Mouse (Mus musculus) large intestine, adult 2 months (tissue): ENCODE measurements around the gene Guca2b. TPM values are rescaled to one million over a fixed set of nuclear protein-coding genes. Genes with fewer than 3 reads are reported as not detected.

ENCODE experiments used
- DNase-seq: peaks from one replicate; pipeline ENCODE4 v3.0.0-alpha.2; 2012; ENCODE audit warnings: low read depth, low spot score
- WGBS: fragments of 180-500 bp; shearing (Covaris S2); methylation state at CpG from one replicate; pipeline ENCODE4 v1.1.7; 2018; 5-methylcytosine and 5-hydroxymethylcytosine counted together
- polyA plus RNA-seq: library from polyadenylated mRNA; depleted of rRNA; stranded (reverse); fragments of >200 nt; gene quantifications from 2 replicates; pipeline ENCODE4 v1.2.3, GENCODE M21; 2012; rRNA removed

Gene Guca2b
- 722 and 1,616 TPM in 2 replicates for polyA plus RNA-seq

DNA sequence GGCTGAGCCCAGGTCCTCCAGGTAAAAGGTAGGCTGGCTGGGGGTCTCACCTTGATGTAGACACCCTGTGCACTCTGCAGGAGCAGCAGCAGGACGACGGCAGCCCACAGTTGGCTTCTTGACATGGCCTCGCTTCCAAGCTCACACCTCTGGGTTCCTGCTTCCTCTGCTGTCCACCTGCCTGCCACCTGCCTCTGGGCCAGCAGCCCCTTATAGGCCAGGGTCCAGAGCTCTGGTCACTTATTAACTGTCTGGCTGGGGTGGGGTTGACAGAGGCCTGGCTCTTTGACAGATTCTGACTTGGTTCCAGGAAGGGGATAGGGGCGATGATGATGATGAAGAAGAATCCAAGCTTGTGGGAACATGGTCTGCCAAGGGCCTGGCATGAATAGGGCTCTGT lies at the start of gene Guca2b:
Guca2b (minus strand) TSS at position 224 of the 400 bp plus-strand sequence.
- 50% methylated on average over 4 of the region's 4 CpGs for WGBS
- no peak for DNase-seq

DNA sequence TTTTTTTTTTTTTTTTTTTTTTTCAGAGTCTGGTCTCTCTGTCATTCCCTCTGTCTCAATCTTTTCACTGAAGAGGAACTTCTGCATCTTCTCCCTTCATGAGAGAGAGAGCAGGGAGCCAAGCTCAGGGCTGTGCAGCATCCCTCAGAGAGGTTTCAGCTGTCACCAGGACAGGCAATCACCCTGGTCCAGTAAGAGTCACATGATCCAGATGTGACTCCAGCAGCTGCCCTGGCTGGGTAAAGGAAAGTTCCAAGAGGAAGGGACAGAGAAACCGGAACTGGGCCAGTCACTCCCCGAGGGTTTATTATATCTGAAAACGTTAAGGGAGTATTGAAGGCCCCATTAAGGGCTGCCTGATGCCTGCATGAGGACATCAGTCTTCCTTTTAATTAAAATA lies 49.0 kb upstream of the Guca2b start:
- 32% methylated on average over 3 of the region's 3 CpGs for WGBS
- no peak for DNase-seq

DNA sequence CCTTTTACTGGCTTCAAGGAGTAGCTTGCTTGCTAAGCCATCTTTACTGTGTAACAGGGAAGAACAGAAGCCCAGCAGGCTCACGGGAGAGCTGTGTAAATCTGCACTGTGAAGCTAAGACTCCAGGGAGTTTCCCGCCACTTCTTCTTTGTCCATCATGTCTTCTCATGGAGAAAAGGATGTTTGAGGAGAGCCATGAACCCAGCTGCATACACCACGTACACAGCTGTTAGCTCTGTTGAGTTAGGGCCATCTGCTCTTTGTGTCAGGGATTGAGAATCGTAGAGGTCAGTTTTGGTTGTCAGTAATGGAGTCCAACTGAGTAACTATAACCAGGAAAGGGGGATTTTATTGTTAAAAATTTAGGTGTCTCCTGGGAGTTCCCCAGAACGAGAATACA lies 48.6 kb upstream of the Guca2b start:
- WGBS = 62% methylated on average over 5 of the region's 5 CpGs

DNA sequence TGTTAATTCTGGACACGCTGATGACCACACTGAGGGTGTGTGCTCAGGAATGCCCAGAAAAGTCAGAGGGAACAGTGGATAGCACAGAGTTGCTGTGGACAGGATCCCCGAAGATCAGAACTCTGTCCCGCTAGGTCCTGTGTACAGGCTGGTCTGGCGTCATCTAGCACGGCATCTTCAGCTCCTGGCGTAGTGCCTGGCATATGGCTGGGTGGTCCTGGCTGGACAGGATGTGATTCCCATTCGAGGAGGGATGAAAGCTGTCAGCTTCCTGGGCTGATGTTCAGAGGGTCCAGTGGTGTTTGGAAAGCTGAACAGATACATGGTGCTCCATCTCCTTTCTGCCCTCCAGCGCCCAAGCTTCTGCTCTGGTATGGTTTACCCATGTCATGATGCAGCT lies 45.2 kb upstream of the Guca2b start:
- 73% methylated on average over 8 of the region's 8 CpGs for WGBS
- no peak for DNase-seq

More for the DNA sequence above, 48.6 kb upstream of the Guca2b start:
- no peak for DNase-seq

DNA sequence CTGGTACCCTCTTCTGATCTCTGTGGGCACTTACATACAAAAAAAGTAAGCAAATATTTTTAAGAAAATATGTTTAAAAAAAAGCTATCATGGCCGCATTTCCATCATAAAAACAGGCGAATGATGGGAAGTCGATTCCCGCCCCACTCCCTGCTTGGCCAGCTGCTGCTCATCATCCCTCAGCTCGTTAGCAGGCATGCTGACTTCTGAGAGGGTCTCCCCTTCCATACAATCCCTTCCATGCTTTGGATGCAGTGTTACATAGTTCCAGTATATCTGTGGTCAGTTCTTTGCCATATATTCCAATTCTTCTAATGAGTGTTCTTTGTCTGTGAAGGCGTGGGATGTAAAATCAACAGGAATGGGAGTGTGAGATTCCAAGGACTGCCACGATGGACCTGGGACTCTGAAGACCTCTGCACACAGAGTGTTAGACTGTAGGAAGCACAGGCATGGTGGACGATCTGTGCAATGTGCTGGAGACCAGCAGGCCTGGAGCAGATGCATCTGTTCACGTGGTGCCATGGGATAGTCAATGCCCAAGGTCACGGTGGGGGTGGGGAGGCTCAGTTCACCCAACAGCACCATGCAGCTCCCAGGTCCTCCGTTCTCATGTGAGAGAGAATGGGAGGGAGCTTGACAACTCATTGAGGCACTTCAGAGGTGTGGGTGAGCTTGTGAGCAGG lies 42.7 kb upstream of the Guca2b start:
- 83% methylated on average over 11 of the region's 11 CpGs for WGBS
- DNase-seq = no peak

DNA sequence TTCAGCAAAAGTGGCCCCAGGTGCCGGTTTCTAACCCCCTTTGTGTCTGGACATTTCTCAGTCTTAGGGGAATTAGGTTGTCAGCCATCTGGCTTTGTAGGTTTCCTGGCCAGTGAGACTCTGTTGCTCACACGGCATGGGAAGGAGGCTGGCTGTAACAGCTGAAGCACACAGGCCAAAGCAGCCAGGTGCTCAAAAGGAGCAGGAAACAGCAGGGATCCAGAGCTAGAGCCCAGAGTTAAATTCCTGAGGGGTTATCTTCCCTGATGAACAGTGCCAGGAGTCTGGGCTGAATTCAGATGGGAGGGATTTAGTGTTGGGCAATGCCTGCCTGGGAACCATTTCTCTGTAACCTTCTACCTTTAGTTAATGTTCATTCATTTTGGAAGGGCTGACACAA lies 39.6 kb upstream of the Guca2b start:
- 62% methylated on average over 2 of the region's 2 CpGs for WGBS
- no peak for DNase-seq

DNA sequence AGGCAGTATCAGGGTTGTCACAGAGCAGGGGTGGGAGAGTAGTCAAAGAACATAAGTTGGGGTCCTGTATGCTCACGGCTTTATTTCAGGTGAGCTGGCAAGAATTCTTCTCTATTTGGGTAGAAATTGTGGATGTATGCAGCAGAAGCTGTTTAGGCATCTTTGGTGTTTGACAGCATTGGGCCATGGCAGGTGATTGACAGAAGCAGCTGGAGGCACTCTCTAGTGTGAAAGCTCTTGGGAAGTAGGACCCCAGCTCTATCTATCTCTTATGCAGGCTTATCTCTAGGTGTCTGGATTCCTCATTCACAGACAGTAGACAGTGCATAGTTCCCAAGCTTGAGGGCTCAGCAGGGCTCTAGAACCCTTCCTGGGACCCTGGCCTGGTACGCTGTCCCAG lies 27.0 kb upstream of the Guca2b start:
- no peak for DNase-seq
- 95% methylated on average over 2 of the region's 2 CpGs for WGBS

DNA sequence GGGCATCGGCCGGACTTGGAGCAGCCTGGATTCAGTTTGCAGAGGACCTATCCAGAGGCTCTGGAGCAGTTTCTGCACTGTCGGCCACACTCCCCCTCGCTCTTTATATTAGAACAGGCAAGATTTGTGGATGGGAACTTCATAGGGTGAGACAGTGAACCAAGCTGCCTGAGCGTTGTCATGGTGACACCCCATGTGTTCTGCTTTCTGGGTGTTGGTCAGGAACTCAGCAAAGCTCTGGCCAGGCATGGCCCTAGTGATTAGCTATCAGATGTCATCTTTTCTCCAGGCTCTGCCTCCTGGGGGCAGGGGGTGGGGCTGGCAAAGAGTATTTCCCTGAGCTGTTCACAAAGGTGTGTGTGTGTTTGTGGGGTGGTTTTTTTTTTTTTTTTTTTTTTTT lies 23.8 kb upstream of the Guca2b start:
- WGBS = 61% methylated on average over 5 of the region's 5 CpGs
- DNase-seq = no peak

DNA sequence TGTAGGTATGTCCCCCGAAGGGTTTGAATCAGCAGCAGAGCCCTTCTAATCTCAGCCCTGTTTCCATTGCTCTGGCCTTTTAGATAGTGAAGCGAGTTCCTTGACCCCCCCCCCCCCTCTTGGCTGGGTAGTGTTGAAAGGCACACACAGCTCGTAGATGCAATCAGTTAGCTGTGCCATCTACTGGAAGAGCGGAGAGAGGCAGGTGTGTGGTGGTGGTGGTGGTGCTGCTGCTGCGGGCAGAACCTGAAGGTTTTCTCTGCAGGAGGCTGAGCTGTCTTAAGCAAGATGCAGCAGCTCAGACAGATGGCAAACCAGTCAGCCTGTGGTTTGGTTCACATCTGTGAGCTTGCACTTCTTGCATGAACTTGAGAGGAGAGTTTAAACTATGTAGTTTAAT lies 13.9 kb upstream of the Guca2b start:
- 28% methylated on average over 5 of the region's 5 CpGs for WGBS
- no peak for DNase-seq

DNA sequence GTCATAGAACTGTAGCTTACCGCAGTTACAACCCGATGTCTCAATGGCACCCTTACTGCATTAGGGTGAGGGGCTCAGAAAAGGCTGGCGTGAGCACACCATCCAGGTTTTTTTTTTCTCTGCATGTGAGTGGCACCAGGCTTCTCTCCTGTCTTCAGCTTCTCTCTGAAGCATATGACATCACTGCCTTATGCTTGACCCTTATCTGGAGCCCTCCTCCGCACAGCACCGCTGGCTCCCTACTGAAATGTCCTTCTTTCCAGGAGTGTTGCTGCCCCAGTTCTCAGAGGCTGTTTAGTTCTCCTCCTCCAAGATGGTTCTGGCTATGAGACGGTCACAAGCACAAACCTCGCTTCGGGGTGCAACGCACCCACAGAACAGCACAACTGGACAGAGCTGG lies 12.4 kb upstream of the Guca2b start:
- DNase-seq = no peak
- 95% methylated on average over 9 of the region's 9 CpGs for WGBS

DNA sequence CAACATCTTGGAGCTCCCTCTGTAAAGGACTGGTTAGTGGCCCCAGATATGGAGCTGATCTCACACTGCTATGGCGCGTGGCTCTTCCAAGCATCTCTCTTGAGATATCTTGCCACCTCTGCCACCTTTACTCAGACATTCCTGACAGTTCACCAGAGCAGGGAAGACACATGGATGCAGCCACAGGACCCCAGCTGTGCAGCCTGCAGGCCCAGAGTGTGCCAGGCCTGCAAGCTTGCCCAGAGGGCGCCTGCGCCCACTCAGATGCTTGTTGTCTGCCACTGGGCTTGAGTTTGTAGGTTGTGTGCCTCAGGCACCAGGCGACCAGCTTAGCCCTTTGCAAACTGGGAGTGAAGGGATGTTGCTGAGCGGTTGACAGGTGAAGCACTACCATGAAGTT lies 12.0 kb upstream of the Guca2b start:
- 88% methylated on average over 6 of the region's 6 CpGs for WGBS
- no peak for DNase-seq

DNA sequence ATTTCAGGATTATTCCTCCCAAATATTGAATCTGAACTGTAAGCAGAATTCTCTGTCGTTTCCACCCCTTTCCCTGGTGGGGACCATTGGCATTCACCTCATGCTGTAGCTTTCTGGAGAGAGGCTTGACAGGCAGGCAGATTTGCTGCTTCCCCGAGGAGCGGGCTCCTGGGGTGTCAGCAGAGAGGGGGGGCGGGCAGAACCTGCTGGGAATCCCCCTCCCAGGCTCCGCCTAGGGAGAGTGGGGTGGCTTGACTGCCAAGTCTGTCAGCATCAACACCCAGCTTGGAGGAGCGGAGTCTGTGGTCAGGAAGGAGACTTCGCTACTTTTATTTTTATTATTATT lies 11.4 kb upstream of the Guca2b start:
- WGBS = 56% methylated on average over 7 of the region's 7 CpGs

DNA sequence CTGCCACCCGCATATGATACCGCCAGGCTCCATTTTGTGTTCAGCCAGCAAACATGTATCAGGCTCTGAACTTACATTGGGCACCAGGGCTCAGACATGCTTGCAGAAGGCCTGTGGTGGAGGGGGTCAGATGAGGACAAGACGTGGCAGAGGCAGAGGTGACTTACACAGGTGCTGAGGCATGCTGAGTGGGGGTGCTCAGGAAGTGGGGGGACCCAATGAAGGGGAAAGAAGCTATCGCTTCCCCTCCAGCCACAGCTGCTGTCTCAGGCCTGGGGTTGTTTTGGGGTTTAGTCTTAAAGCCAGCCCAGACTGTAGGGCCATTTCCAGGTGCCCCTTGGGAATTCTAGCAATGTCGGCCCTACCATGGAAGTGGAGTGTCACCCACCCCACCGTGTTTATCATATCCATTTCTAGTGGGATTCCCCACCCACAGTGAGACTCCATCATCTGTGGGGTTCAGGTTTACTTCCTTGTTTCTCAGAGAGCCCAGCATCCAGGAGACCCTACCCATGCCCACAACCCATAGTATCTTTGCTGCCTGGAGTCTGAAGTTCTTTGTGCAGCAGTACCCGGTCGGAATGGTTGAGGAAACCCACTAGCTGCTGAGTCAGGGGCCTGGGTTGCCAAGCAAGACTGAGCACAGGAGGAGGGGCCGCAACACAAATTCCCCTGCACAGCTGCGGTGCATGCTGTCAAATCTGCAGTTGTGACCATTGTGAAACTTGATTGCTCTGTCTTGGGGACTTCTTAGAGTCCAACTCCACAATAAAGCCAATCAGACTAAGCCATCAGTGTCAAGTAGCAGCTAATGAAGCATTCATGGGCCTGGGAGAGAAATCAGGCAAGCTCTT lies 10.8 kb upstream of the Guca2b start:
- no peak for DNase-seq
- 75% methylated on average over 10 of the region's 10 CpGs for WGBS

More for the DNA sequence above, 11.4 kb upstream of the Guca2b start:
- DNase-seq = no peak

DNA sequence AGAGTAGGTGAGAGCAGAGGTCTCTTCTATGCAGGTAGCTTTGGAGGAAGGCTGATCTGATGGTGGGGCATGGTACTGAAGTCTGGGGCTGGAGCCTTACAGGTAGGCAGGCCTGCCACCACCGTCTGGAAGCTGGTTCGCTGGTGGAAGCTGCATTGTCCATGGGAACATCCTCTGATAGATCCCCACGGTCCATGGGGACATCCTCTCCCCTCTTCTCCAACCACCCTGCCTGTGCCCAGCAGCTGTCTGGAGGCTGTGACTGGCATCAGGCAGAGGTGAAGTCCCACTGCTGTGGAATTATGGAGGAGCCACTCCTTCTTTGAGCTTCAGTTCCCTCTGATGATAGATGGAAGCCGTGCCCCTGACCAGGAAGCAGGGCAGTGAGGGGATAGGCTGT lies 9.8 kb upstream of the Guca2b start:
- no peak for DNase-seq
- 77% methylated on average over 4 of the region's 4 CpGs for WGBS

DNA sequence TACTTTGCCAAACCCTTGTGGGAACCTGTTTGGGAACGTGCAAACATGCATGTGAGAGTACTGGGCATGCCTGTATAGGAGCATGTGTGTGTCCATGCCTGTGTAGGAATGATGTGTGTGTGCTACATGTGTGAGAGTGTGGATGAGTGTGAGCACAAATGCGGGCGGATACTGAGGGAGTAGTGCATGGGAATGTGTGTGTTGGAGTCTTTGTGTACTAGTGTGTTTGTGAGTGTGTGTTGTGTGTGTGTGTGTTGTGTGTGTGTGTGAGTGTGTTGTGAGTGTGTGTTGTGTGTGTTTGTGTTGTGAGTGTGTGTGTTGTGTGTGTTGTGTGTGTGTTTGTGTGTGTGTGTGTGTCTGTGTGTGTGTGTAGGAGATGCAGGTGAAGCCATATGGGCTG lies 9.4 kb upstream of the Guca2b start:
- no peak for DNase-seq
- 88% methylated on average over 3 of the region's 3 CpGs for WGBS

DNA sequence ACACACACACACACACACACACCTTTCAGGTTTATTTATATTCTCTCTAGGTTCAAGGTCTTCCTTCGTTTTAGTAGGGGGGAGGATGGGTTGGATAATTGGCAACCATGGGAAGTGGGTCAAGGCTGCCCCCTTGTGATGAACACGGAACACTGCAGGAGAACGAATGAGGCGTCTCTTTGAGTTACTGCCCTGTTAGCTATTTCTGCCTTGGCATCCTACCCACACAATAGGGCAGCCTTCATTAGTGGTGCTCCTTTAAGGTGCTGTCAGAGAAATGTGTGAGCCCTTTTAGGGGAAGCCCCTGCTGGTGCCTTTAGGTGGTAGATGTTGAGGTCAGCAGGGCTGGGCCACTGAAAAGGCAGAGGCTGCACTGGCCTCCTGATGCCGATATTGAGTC lies 8.7 kb upstream of the Guca2b start:
- WGBS = 24% methylated on average over 5 of the region's 5 CpGs
- peak; percentile 54 for DNase-seq

DNA sequence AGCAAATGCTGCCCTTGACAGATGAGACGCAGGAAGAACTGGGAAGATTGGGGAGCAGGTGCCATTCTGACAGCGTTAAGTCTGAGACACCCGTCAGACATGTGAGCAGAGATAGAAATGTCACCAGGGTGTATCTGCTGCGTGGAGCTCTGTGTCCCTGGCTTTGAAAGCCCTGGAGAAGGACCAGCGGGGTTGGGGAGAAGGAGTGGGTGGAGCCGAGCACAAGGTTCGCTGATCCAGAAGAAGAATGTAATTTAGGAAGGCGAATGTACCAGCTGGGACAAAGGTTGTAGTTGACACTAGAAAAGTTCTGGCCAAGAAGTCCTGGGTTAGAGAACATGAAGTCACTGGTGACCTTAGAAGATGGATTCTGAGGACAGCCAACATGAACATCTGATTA lies 7.4 kb upstream of the Guca2b start:
- 30% methylated on average over 8 of the region's 8 CpGs for WGBS
- no peak for DNase-seq

DNA sequence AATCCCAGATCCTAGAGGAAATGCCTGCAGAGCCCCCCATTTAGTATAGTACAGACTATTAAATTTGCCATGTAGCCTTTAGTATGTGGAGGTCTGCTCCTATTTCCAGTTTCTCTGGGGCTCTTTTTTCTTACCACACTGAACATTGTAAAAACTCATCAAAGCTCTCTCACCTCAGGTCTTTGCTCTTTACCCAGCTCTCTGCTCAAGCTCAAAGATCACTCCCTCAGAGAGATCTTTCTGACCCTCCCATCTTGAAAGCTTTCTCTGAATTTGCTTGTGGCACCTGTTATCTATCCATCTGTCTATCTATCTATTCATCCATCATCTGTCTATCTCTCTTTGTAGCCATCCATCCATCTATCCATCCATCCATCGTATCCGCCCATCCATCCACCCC lies 6.4 kb upstream of the Guca2b start:
- no peak for DNase-seq
- WGBS = 98% methylated on average over 2 of the region's 2 CpGs

DNA sequence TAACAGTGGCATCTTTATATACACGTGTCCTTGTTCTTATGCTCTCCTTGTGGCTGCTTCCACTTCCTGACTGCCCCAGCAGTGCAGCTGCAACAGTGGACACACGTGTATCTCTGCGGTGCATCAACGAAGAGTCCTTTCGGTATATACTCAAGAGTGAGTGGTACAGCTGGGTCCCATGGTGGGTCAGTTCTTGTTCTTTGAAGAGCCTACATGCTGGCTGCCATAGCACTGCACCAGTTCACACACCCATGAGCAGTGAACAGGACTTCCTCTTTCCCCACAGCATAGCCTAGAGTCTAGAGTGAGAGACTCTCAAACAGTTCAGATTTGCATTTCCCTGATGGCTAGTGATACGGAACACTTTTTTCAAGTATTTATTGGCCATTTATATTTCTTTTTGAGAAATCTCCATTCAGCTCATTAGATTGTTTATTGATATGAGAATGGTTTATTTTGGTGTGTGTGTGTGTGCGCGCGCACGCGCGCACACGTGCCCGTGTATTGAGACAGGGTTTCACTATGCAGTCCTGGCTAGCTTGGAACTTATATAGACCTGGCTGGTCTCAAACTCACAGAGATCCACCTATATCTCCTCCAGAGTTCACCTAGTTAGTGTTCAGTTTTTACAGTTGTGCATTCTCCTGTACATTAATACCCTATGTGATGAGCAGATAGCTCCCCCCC lies 4.8 kb upstream of the Guca2b start:
- DNase-seq = no peak
- WGBS = 86% methylated on average over 14 of the region's 14 CpGs

DNA sequence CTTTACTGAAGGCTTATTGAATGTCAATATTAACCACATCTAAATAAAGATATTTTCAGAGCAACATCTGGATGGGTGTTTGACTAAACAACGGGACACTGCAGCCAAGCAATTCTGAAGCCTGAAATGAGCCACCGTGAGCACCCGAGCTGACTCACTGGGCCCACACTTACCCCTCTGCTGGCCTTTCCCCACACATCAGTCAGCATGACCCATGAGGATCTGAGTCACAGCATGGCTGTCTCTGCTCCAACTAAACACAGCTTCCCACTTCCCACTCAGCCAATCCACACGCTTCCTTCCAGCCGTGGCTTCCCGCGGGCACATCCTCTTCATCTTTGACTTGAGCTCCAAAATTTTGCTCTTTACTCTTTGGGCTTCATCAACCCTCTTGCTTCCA lies 4.2 kb upstream of the Guca2b start:
- no peak for DNase-seq
- 68% methylated on average over 7 of the region's 7 CpGs for WGBS

DNA sequence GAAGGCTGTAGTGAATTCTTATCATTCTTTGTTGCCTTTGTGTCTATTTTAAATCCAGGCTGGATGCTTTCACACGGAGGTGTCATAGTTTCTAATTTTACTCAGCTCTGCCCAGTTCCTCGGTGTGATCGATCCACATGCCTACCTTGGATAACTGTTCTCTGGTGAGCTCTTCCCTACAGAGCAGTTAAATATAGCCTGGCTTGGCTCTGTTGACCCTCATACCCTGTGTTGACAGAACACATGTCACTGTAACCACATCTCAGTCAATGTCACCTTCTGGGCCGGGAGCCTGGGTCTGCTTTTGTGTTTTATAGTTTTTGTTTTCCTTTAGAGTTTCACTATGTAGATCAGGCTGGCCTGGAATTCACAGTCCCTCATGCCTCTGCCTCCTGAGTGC lies 3.4 kb upstream of the Guca2b start:
- 68% methylated on average over 4 of the region's 4 CpGs for WGBS
- no peak for DNase-seq
